Mouse (Mus musculus) midbrain, postnatal 0 days (tissue): Measurements from ENCODE around the gene Camta1. TPM values are rescaled to one million over a fixed set of nuclear protein-coding genes. Genes with fewer than 3 reads are reported as not detected.
A peak's percentile ranks its signal among the peaks of the same experiment; 100 is the strongest.

Source experiments
- ATAC-seq: fragments of 200-750 bp; cut with Nextera tagmentation; 2 replicates; pipeline ENCODE4 v1.8.0; 2017; ENCODE audit warnings: moderate number of reproducible peaks, mild to moderate bottlenecking, moderate TSS enrichment, moderate library complexity; ENCODE audit not compliant: low FRiP score
- DNase-seq: peaks from one replicate; pipeline ENCODE4 v3.0.0-alpha.2; 2015; ENCODE audit warnings: low spot score
- H3K27ac ChIP-seq: fragments of 300-500 bp; sonication (generic); 2 replicates; pipeline ENCODE4 v1.5.1; 2014; ENCODE audit warnings: low read depth, mild to moderate bottlenecking, low read length, mixed read lengths
- H3K27me3 ChIP-seq: fragments of 300-500 bp; sonication (generic); 2 replicates; pipeline ENCODE4 v1.6.1; 2014; ENCODE audit warnings: low read length, control low read depth, mixed read lengths; ENCODE audit not compliant: insufficient read depth
- H3K36me3 ChIP-seq: fragments of 300-500 bp; sonication (generic); 2 replicates; pipeline ENCODE4 v1.6.1; 2014; ENCODE audit warnings: low read length, control low read depth, mixed read lengths; ENCODE audit not compliant: insufficient read depth
- H3K4me1 ChIP-seq: fragments of 300-500 bp; sonication (generic); 2 replicates; pipeline ENCODE4 v1.6.1; 2014; ENCODE audit warnings: mild to moderate bottlenecking, control low read depth, antibody characterized with exemption, low read length, mixed read lengths; ENCODE audit not compliant: insufficient read depth
- H3K4me2 ChIP-seq: fragments of 300-500 bp; sonication (generic); 2 replicates; pipeline ENCODE4 v1.6.1; 2014; ENCODE audit warnings: low read depth, mild to moderate bottlenecking, low read length, mixed read lengths; ENCODE audit not compliant: poor library complexity, severe bottlenecking
- H3K4me3 ChIP-seq: fragments of 300-500 bp; sonication (generic); 2 replicates; pipeline ENCODE4 v1.5.1; 2014; ENCODE audit warnings: low read depth, mild to moderate bottlenecking, low read length, moderate library complexity
- H3K9ac ChIP-seq: fragments of 300-500 bp; sonication (generic); replicated peaks from 2 replicates; pipeline ENCODE4 v1.6.1; 2014; ENCODE audit warnings: mild to moderate bottlenecking, low read length, moderate library complexity, mixed read lengths; ENCODE audit not compliant: poor library complexity, severe bottlenecking
- H3K9me3 ChIP-seq: fragments of 300-500 bp; sonication (generic); 2 replicates; pipeline ENCODE4 v1.6.1; 2016; ENCODE audit warnings: low read length, control low read depth
- CTCF ChIP-seq: IDR thresholded peaks from 2 replicates; pipeline ENCODE4 v1.5.1; 2016; ENCODE audit warnings: antibody characterized with exemption, mild to moderate bottlenecking
- WGBS: fragments of 180-500 bp; shearing (Covaris S2); extraction: QIAGEN DNeasy Blood & Tissue Kit; methylation state at CpG from one replicate; pipeline ENCODE4 v1.1.7; 2014; 5-methylcytosine and 5-hydroxymethylcytosine counted together
- polyA plus RNA-seq: library from polyadenylated mRNA; unstranded; fragments of >200 nt; fragmentation: Nextera tagmentation; extraction: Ambion mirVana; gene quantifications from 2 replicates; pipeline ENCODE4 v1.2.1, GENCODE M21; 2015
- total RNA-seq: library from RNA; depleted of rRNA; stranded (reverse); fragments of >200 nt; gene quantifications from 2 replicates; pipeline ENCODE4 v1.2.3, GENCODE M21; 2014

Camta1 gene
- total and polyA plus RNA-seq, 2 experiments from 2014 or later, result 140 to 153 TPM

DNA sequence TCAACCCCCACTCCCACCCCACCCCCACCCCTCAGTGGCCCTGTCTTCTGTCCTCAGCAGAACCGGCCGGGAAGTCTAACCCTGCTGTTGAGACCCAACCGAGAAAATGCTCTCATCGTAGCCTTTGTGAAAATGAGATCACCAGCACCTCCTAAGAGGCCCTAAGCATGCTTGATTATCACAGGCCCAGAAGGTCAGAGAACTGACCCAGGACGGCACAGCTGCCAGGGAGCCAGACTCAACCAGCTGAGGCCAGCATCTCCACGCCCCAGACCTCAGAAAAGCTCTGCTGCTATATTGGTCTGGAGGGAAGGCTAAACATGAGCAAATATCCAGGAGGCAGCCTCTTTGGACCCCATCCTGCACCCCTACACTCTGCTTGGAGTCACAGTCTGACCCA lies 321.1 kb downstream of the Camta1 start:
- peaks cover 25% of the 10 kb centered on the region; the same call in 1 of the 2 replicates for H3K4me1 ChIP-seq
- H3K4me3 ChIP-seq, result no peak overlapping the region
- H3K9ac ChIP-seq, result no peak overlapping the region
- H3K27ac ChIP-seq, result no peak overlapping the region
- no peak for TF ChIP-seq CTCF
- WGBS, result 68% methylated on average over 6 of the region's 6 CpGs
- DNase-seq (no peak), ATAC-seq (no peak)
- no peaks in the 10 kb centered on the region for H3K27me3 ChIP-seq
- H3K4me2 ChIP-seq, result no peak overlapping the region
- no peaks in the 10 kb centered on the region for H3K36me3 ChIP-seq
- no peaks in the 10 kb centered on the region for H3K9me3 ChIP-seq

DNA sequence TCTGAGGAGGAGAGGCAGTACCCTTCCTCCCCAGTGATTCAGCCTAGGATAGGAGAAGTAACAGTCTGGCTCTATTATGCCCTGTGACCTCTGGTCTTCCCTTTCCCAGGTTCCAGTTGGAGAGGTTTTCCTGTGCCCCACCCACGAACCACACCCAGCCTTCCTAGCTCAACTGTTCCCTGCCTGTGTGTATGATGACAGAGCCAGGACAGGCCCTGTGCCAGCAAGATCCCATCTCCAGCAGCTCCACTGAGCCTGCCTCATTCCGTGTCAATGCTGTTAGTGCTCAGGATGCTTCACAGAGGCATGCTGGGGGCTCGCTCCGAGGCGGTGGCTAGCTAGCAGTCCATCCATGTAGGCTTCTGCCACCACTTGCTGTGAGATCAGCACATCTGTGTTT lies 321.8 kb downstream of the Camta1 start:
- DNase-seq (peak; percentile 29), ATAC-seq (no peak)
- Histone ChIP-seq H3K9me3 (no peaks in the 10 kb centered on the region), H3K36me3 (no peaks in the 10 kb centered on the region), H3K4me3 (no peak overlapping the region), H3K9ac (no peak overlapping the region), H3K27me3 (no peaks in the 10 kb centered on the region), H3K27ac (no peak overlapping the region), H3K4me2 (no peak overlapping the region), H3K4me1 (peaks cover 25% of the 10 kb centered on the region; the same call in 1 of the 2 replicates)
- TF ChIP-seq CTCF, result no peak
- WGBS, result 69% methylated on average over 5 of the region's 5 CpGs

DNA sequence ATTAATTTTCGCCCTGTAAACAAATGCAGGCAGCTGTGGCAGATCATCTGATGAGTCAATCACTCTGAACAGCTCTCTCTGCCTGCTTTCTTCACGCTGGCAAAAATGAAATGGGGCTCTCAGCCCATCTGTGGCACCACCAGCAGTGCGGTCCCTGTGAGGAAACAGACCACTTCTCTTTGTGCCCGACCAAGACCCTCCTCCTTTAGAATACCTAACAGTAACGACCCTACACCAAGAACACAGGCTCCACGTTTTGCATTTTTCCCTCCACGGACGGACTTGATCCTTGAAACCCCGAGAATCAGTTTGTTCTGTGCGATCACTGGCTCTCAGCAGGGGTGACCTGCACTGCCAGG lies 322.5 kb downstream of the Camta1 start:
- no peak overlapping the region for H3K27ac ChIP-seq
- H3K9ac ChIP-seq, result 0 out of 2 replicates have a peak overlapping the region, but pooled peaks have one; percentile 39
- no peak overlapping the region for H3K4me2 ChIP-seq
- H3K27me3 ChIP-seq, result no peaks in the 10 kb centered on the region
- peaks cover 22% of the 10 kb centered on the region; the same call in 1 of the 2 replicates for H3K4me1 ChIP-seq
- 19% methylated on average over 10 of the region's 10 CpGs for WGBS
- H3K9me3 ChIP-seq, result no peaks in the 10 kb centered on the region
- ATAC-seq (no peak), DNase-seq (no peak)
- H3K36me3 ChIP-seq, result no peaks in the 10 kb centered on the region
- no peak for TF ChIP-seq CTCF
- H3K4me3 ChIP-seq, result no peak overlapping the region

DNA sequence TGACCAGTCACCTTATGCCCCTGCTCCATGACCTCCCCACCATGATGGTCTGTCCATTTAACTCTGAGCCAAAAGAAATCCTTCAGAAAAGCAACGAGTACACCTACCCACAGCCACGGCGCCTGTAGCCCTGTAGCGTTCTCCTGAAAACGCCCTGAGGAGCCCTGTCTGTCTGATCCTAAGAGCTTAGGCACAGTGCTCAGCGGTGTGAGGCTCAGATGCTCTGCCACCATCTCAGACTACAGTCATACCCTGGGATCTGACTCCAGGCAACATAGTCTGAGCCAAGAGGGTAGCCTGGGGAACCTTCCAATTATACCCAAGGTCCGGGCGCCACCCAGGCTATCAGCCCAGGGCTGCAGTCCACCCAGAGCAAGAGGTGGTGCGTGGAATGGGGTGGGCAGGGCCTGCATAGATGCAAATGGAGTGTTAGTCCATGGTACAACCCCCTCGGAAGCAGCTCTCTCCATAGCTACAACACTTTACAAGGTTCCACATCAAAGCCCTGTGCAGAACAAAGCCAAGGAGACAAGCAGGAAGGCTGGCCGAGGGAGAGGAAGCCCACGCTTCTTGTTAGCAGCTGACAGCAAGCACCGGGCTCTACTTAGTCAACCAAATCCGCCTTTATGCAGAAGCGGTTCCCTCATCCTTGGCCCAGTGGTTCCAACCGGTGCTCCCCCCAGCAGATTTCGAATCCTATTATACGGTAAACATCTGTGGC lies 323.1 kb downstream of the Camta1 start:
- no peak for TF ChIP-seq CTCF
- H3K36me3 ChIP-seq, result no peaks in the 10 kb centered on the region
- H3K9me3 ChIP-seq, result no peaks in the 10 kb centered on the region
- no peak overlapping the region for H3K4me3 ChIP-seq
- 29% methylated on average over 18 of the region's 18 CpGs for WGBS
- no peaks in the 10 kb centered on the region for H3K27me3 ChIP-seq
- H3K9ac ChIP-seq, result peak overlapping the region; percentile 39; the same call in 1 of the 2 replicates
- peak; percentile 19 for DNase-seq
- peak overlapping the region; percentile 59; the same call in 1 of the 2 replicates for H3K27ac ChIP-seq
- no peak overlapping the region for H3K4me2 ChIP-seq
- peak; percentile 55 for ATAC-seq
- peaks cover 18% of the 10 kb centered on the region; the same call in 1 of the 2 replicates for H3K4me1 ChIP-seq

GRCm38 (mm10) chr4:151535916-151536450 lies 325.7 kb downstream of the Camta1 start:
- Histone ChIP-seq H3K4me1 (peaks cover 18% of the 10 kb centered on the region; the same call in 1 of the 2 replicates), H3K9me3 (no peaks in the 10 kb centered on the region), H3K27me3 (no peaks in the 10 kb centered on the region), H3K4me3 (no peak overlapping the region), H3K9ac (no peak overlapping the region), H3K4me2 (no peak overlapping the region), H3K27ac (peak overlapping the region; percentile 47; the same call in 1 of the 2 replicates), H3K36me3 (no peaks in the 10 kb centered on the region)
- no peak for TF ChIP-seq CTCF
- ATAC-seq, result no peak
- WGBS, result 27% methylated on average over 9 of the region's 9 CpGs
- DNase-seq, result peak; percentile 42

- H3K9ac ChIP-seq, result no peak overlapping the region
- peaks cover 12% of the 10 kb centered on the region; the same call in 1 of the 2 replicates for H3K4me1 ChIP-seq
- H3K36me3 ChIP-seq, result no peaks in the 10 kb centered on the region
- no peak overlapping the region for H3K4me3 ChIP-seq
- no peak overlapping the region for H3K27ac ChIP-seq
- ATAC-seq, result no peak
- no peaks in the 10 kb centered on the region for H3K27me3 ChIP-seq
- WGBS, result 73% methylated on average over 10 of the region's 10 CpGs
- no peaks in the 10 kb centered on the region for H3K9me3 ChIP-seq
- DNase-seq, result peak; percentile 8
- no peak for TF ChIP-seq CTCF
- no peak overlapping the region for H3K4me2 ChIP-seq
Observed at GRCm38 (mm10) chr4:151533451-151533850, 328.2 kb downstream of the Camta1 start.
